Mouse (Mus musculus): ENCODE results near the gene 1810013L24Rik.
"Not testable (repeated sequence)": the region's sequence is repeated elsewhere in the genome, so short reads cannot be mapped to it uniquely, and the experiment has no call there.

The 1810013L24Rik gene

DNA sequence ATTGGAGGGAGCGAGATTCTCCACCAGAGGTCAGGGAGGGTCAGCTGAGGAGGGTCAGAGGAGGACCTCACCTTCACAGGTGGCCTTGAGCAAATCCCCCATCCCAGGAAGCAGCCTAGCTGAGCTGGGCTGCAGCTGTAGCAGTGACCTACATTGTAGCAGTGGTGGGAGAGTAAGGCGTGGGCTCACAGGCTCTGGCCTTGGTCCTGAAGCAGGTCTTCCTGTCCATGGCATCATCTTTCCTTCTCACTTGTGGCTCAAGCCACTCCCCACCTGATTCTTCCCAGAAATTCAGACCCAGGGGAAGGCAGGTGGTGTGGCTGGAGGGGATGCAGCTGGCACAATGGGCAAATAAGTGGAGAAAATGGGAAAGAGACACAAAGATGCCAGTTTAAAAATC is 76.2 kb downstream of the 1810013L24Rik start:
- not testable (repeated sequence) for DNase-seq (ENCODE audit: low spot score)

Measured in lung, postnatal 25 days (tissue).